Mouse (Mus musculus) layer of hippocampus, adult 2 months (tissue): ENCODE measurements around the gene Tcf7l2. TPM values are rescaled to one million over a fixed set of nuclear protein-coding genes. Genes with fewer than 3 reads are reported as not detected.

Experiments used
- DNase-seq, 2 experiments: peaks; one replicate each; pipeline ENCODE4 v3.0.0; 2022; ENCODE audit warnings: low spot score in 2 of 2
- H3K27ac ChIP-seq: fragments of 200-600 bp; 2 replicates; pipeline ENCODE4 v1.8.1; 2022
- H3K4me3 ChIP-seq: fragments of 200-600 bp; 2 replicates; pipeline ENCODE4 v1.8.1; 2022; ENCODE audit warnings: mild to moderate bottlenecking
- CTCF ChIP-seq: fragments of 200-600 bp; conservative IDR thresholded peaks from 2 replicates; pipeline ENCODE4 v1.8.1; 2022; ENCODE audit warnings: antibody characterized with exemption, mild to moderate bottlenecking, moderate library complexity
- total RNA-seq, 2 experiments: library from RNA; stranded (reverse); gene quantifications; 2 replicates each; pipeline ENCODE4 v1.2.3; 2021

Tcf7l2 gene
- total RNA-seq, 2 experiments from 2014 or later, result 9.9 to 11.3 TPM

- no peak overlapping the region for H3K27ac ChIP-seq
- no peak for TF ChIP-seq CTCF
- H3K4me3 ChIP-seq, result no peak overlapping the region
- DNase-seq, result no peak
Measured at GRCm38 (mm10) chr19:55914614-55915211, 173.1 kb downstream of the Tcf7l2 start.

- DNase-seq, result no peak
- H3K27ac ChIP-seq, result no peak overlapping the region
- TF ChIP-seq CTCF, result no peak
- no peak overlapping the region for H3K4me3 ChIP-seq
Measured at GRCm38 (mm10) chr19:55915506-55915905, 173.9 kb downstream of the Tcf7l2 start.

GRCm38 (mm10) chr19:55916211-55916610, 174.6 kb downstream of the Tcf7l2 start:
- TF ChIP-seq CTCF, result no peak
- no peak overlapping the region for H3K27ac ChIP-seq
- no peak for DNase-seq

GRCm38 (mm10) chr19:55923789-55924426, 182.3 kb downstream of the Tcf7l2 start:
- TF ChIP-seq CTCF, result no peak
- DNase-seq, result no peak
- no peak overlapping the region for H3K27ac ChIP-seq
- H3K4me3 ChIP-seq, result no peak overlapping the region

More at GRCm38 (mm10) chr19:55916211-55916610, 174.6 kb downstream of the Tcf7l2 start:
- no peak overlapping the region for H3K4me3 ChIP-seq

- H3K4me3 ChIP-seq, result no peak overlapping the region
- TF ChIP-seq CTCF, result no peak
- H3K27ac ChIP-seq, result no peak overlapping the region
- no peak for DNase-seq
Measured at GRCm38 (mm10) chr19:55924800-55925199, 183.2 kb downstream of the Tcf7l2 start.

- H3K27ac ChIP-seq, result no peak overlapping the region
- TF ChIP-seq CTCF, result no peak
- DNase-seq, result no peak
- H3K4me3 ChIP-seq, result no peak overlapping the region
Measured at GRCm38 (mm10) chr19:55925425-55925803, 183.8 kb downstream of the Tcf7l2 start.

- no peak for DNase-seq
- TF ChIP-seq CTCF, result no peak
- Histone ChIP-seq H3K27ac (no peak overlapping the region), H3K4me3 (no peak overlapping the region)
Measured at GRCm38 (mm10) chr19:55925804-55926521, 184.3 kb downstream of the Tcf7l2 start.

GRCm38 (mm10) chr19:55926858-55927673, 185.4 kb downstream of the Tcf7l2 start:
- Histone ChIP-seq H3K4me3 (no peak overlapping the region), H3K27ac (no peak overlapping the region)
- no peak for DNase-seq
- no peak for TF ChIP-seq CTCF

GRCm38 (mm10) chr19:55927674-55928061, 186.0 kb downstream of the Tcf7l2 start:
- no peak overlapping the region for H3K27ac ChIP-seq
- no peak for DNase-seq
- no peak for TF ChIP-seq CTCF
- H3K4me3 ChIP-seq, result no peak overlapping the region

GRCm38 (mm10) chr19:55928674-55929073, 187.1 kb downstream of the Tcf7l2 start:
- no peak for DNase-seq
- no peak for TF ChIP-seq CTCF

GRCm38 (mm10) chr19:55931642-55932041, 190.0 kb downstream of the Tcf7l2 start:
- no peak for TF ChIP-seq CTCF
- H3K27ac ChIP-seq, result no peak overlapping the region
- no peak for DNase-seq
- no peak overlapping the region for H3K4me3 ChIP-seq

More at GRCm38 (mm10) chr19:55928674-55929073, 187.1 kb downstream of the Tcf7l2 start:
- Histone ChIP-seq H3K4me3 (no peak overlapping the region), H3K27ac (no peak overlapping the region)

GRCm38 (mm10) chr19:55933947-55934729, 192.5 kb downstream of the Tcf7l2 start:
- no peak overlapping the region for H3K27ac ChIP-seq
- no peak overlapping the region for H3K4me3 ChIP-seq
- TF ChIP-seq CTCF, result no peak
- DNase-seq, result no peak
